Mouse (Mus musculus) hindbrain, embryonic 12.5 days (tissue): ENCODE data around the gene Prss8. TPM values are rescaled to one million over a fixed set of nuclear protein-coding genes. Genes with fewer than 3 reads are reported as not detected.

Source experiments
- ATAC-seq: fragments of 200-750 bp; cut with Nextera tagmentation; 2 replicates; pipeline ENCODE4 v1.8.0; 2017; ENCODE audit warnings: moderate TSS enrichment; ENCODE audit not compliant: low FRiP score
- H3K27ac ChIP-seq: fragments of 300-500 bp; sonication (generic); 2 replicates; pipeline ENCODE4 v1.5.1; 2016; ENCODE audit warnings: mild to moderate bottlenecking
- H3K27me3 ChIP-seq: fragments of 300-500 bp; sonication (generic); 2 replicates; pipeline ENCODE4 v1.6.1; 2016; ENCODE audit warnings: mild to moderate bottlenecking
- H3K36me3 ChIP-seq: fragments of 300-500 bp; sonication (generic); 2 replicates; pipeline ENCODE4 v1.6.1; 2016; ENCODE audit warnings: mild to moderate bottlenecking
- H3K4me1 ChIP-seq: fragments of 300-500 bp; sonication (generic); 2 replicates; pipeline ENCODE4 v1.6.1; 2016
- H3K4me2 ChIP-seq: fragments of 300-500 bp; sonication (generic); replicated peaks from 2 replicates; pipeline ENCODE4 v1.6.1; 2016; ENCODE audit warnings: mild to moderate bottlenecking
- H3K4me3 ChIP-seq: fragments of 300-500 bp; sonication (generic); 2 replicates; pipeline ENCODE4 v1.5.1; 2016; ENCODE audit warnings: mild to moderate bottlenecking
- H3K9ac ChIP-seq: fragments of 300-500 bp; sonication (generic); 2 replicates; pipeline ENCODE4 v1.6.1; 2016; ENCODE audit warnings: mild to moderate bottlenecking, moderate library complexity
- H3K9me3 ChIP-seq: fragments of 300-500 bp; sonication (generic); replicated peaks from 2 replicates; pipeline ENCODE4 v1.6.1; 2016; ENCODE audit warnings: mild to moderate bottlenecking
- WGBS: fragments of 180-500 bp; shearing (Covaris S2); methylation state at CpG from one replicate; pipeline ENCODE4 v1.1.7; 2016; 5-methylcytosine and 5-hydroxymethylcytosine counted together
- polyA plus RNA-seq: library from polyadenylated mRNA; unstranded; fragments of >200 nt; fragmentation: Nextera tagmentation; extraction: Ambion mirVana; gene quantifications from 2 replicates; pipeline ENCODE4 v1.2.1, GENCODE M21; 2016

Prss8 gene
- polyA plus RNA-seq, 1 experiment from 2014 or later: 7.3 TPM

DNA sequence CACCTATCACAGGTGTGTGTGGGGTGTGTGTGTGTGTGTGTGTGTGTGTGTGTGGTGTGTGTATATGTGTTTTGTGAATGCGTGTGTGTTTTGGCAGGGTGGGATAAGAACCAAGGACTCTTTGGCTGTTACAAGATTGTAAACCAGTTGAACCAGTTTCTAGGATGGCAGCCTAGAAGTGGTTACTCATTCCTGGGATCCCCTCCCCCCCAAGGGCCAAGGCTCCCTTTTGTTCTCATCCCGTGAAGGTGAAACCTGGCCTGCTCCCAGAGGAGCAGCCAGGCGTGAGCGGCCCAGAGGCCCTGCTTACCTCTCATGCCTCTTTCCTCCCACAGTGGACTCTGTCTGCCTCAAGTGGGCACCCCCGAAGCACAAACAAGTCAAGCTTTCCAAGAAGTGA lies 4.7 kb downstream of the Prss8 start:
- Histone ChIP-seq H3K9me3 (no peaks in the 10 kb centered on the region), H3K4me2 (no peak overlapping the region), H3K9ac (no peak overlapping the region), H3K4me1 (0 out of 2 replicates have a peak, but pooled peaks cover 4% of the 10 kb centered on the region), H3K4me3 (no peak overlapping the region), H3K27ac (no peak overlapping the region), H3K36me3 (peaks cover 53% of the 10 kb centered on the region), H3K27me3 (peaks cover 29% of the 10 kb centered on the region)
- ATAC-seq: no peak
- whole genome bisulfite sequencing: 67% methylated on average over 5 of the region's 5 CpGs

- Histone ChIP-seq H3K4me3 (no peak overlapping the region), H3K36me3 (peaks cover 55% of the 10 kb centered on the region), H3K27me3 (peaks cover 14% of the 10 kb centered on the region), H3K27ac (no peak overlapping the region), H3K4me2 (no peak overlapping the region), H3K9ac (no peak overlapping the region), H3K4me1 (no peaks in the 10 kb centered on the region), H3K9me3 (no peaks in the 10 kb centered on the region)
- ATAC-seq: no peak
- 93% methylated on average over 5 of the region's 5 CpGs for WGBS
Measured at GRCm38 (mm10) chr7:127923714-127924113, 6.2 kb downstream of the Prss8 start.

- no peak overlapping the region for H3K4me3 ChIP-seq
- no peaks in the 10 kb centered on the region for H3K9me3 ChIP-seq
- peaks cover 60% of the 10 kb centered on the region for H3K36me3 ChIP-seq
- no peak for ATAC-seq
- H3K27me3 ChIP-seq: peaks cover 3% of the 10 kb centered on the region; the same call in 1 of the 2 replicates
- no peaks in the 10 kb centered on the region for H3K4me1 ChIP-seq
- H3K4me2 ChIP-seq: no peak overlapping the region
- 82% methylated on average over 6 of the region's 6 CpGs for WGBS
- H3K27ac ChIP-seq: no peak overlapping the region
- no peak overlapping the region for H3K9ac ChIP-seq
Measured at GRCm38 (mm10) chr7:127922451-127923275, 7.2 kb downstream of the Prss8 start.

DNA sequence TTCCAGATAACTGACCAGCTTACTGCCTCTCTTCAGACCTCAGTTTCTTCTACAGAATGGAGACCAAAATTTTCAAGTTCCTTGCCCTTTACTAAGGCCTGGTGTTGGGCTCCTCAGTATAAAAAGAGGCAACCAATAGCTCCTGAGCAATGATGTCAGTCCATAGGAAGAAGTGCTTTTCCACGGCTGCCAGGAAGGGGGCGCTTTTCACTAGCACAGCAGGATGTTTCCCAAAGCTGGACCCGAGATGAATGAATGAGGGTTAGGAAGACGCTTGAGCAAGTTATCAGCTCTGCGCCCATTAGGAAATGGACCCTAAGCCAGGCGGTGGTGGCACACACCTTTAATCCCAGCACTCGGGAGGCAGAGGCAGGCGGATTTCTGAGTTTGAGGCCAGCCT lies 8.4 kb downstream of the Prss8 start:
- Histone ChIP-seq H3K9ac (no peak overlapping the region), H3K27me3 (no peaks in the 10 kb centered on the region), H3K27ac (no peak overlapping the region), H3K4me1 (no peaks in the 10 kb centered on the region), H3K4me2 (no peak overlapping the region), H3K4me3 (no peak overlapping the region), H3K9me3 (no peaks in the 10 kb centered on the region), H3K36me3 (peaks cover 67% of the 10 kb centered on the region)
- ATAC-seq: no peak
- WGBS: 72% methylated on average over 8 of the region's 8 CpGs

- Histone ChIP-seq H3K36me3 (peaks cover 58% of the 10 kb centered on the region), H3K27me3 (no peaks in the 10 kb centered on the region), H3K4me1 (no peaks in the 10 kb centered on the region), H3K4me2 (no peak overlapping the region), H3K9ac (no peak overlapping the region), H3K27ac (no peak overlapping the region), H3K4me3 (no peak overlapping the region), H3K9me3 (no peaks in the 10 kb centered on the region)
- 82% methylated on average over 7 of the region's 7 CpGs for WGBS
- no peak for ATAC-seq
Measured at GRCm38 (mm10) chr7:127919290-127919689, 10.6 kb downstream of the Prss8 start.

- no peak overlapping the region for H3K4me2 ChIP-seq
- H3K36me3 ChIP-seq: peaks cover 50% of the 10 kb centered on the region
- H3K9ac ChIP-seq: no peak overlapping the region
- H3K4me3 ChIP-seq: no peak overlapping the region
- no peak overlapping the region for H3K27ac ChIP-seq
- 57% methylated on average over 3 of the region's 3 CpGs for WGBS
- peaks cover 1% of the 10 kb centered on the region for H3K4me1 ChIP-seq
- no peaks in the 10 kb centered on the region for H3K27me3 ChIP-seq
- H3K9me3 ChIP-seq: no peaks in the 10 kb centered on the region
- ATAC-seq: no peak
Measured at GRCm38 (mm10) chr7:127918203-127918602, 11.7 kb downstream of the Prss8 start.

GRCm38 (mm10) chr7:127915293-127915692 lies 14.6 kb downstream of the Prss8 start:
- ATAC-seq: no peak
- Histone ChIP-seq H3K9ac (no peak overlapping the region), H3K4me3 (no peak overlapping the region), H3K27me3 (no peaks in the 10 kb centered on the region), H3K4me2 (no peak overlapping the region), H3K9me3 (no peaks in the 10 kb centered on the region), H3K36me3 (peaks cover 29% of the 10 kb centered on the region), H3K27ac (no peak overlapping the region), H3K4me1 (peaks cover 9% of the 10 kb centered on the region)
- 95% methylated on average over 12 of the region's 12 CpGs for WGBS

- Histone ChIP-seq H3K27ac (no peak overlapping the region; the same call in 1 of the 2 replicates), H3K9ac (peak overlapping the region; percentile 86), H3K4me2 (peak overlapping the region; percentile 63), H3K27me3 (no peaks in the 10 kb centered on the region), H3K4me1 (peaks cover 9% of the 10 kb centered on the region), H3K4me3 (peak overlapping the region; percentile 98), H3K36me3 (peaks cover 39% of the 10 kb centered on the region), H3K9me3 (no peaks in the 10 kb centered on the region)
- ATAC-seq: no peak
- WGBS: 26% methylated on average over 4 of the region's 4 CpGs
Measured at GRCm38 (mm10) chr7:127912938-127913337, 17.0 kb downstream of the Prss8 start.

- 1% methylated on average over 40 of the region's 40 CpGs for WGBS
- peak within 1 kb of the TSS; percentile 81 for H3K27ac ChIP-seq
- ATAC-seq: peak; percentile 95
Measured at GRCm38 (mm10) chr7:127912190-127912871, 17.6 kb downstream of the Prss8 start, which contains the start of gene Kat8. TSS of gene Kat8 (plus strand) at chr7:127912516.

GRCm38 (mm10) chr7:127908656-127909055 lies 21.2 kb downstream of the Prss8 start:
- Histone ChIP-seq H3K4me2 (no peak overlapping the region), H3K27ac (no peak overlapping the region), H3K9ac (no peak overlapping the region), H3K36me3 (peaks cover 42% of the 10 kb centered on the region), H3K4me1 (peaks cover 19% of the 10 kb centered on the region), H3K4me3 (no peak overlapping the region), H3K9me3 (no peaks in the 10 kb centered on the region), H3K27me3 (no peaks in the 10 kb centered on the region)
- ATAC-seq: no peak
- 94% methylated on average over 4 of the region's 4 CpGs for WGBS

More at GRCm38 (mm10) chr7:127912190-127912871, 17.6 kb downstream of the Prss8 start, which contains the start of gene Kat8:
- Histone ChIP-seq H3K9ac (peak within 1 kb of the TSS; percentile 86), H3K4me1 (peaks cover 9% of the 10 kb centered on the region), H3K4me3 (peak within 1 kb of the TSS; percentile 98), H3K9me3 (no peaks in the 10 kb centered on the region), H3K27me3 (no peaks in the 10 kb centered on the region), H3K36me3 (peaks cover 41% of the 10 kb centered on the region), H3K4me2 (peak within 1 kb of the TSS; percentile 63)

- no peak overlapping the region for H3K4me2 ChIP-seq
- H3K27me3 ChIP-seq: no peaks in the 10 kb centered on the region
- ATAC-seq: no peak
- no peak overlapping the region for H3K27ac ChIP-seq
- peaks cover 42% of the 10 kb centered on the region for H3K36me3 ChIP-seq
- peaks cover 15% of the 10 kb centered on the region for H3K4me1 ChIP-seq
- H3K9ac ChIP-seq: no peak overlapping the region
- 95% methylated on average over 12 of the region's 12 CpGs for WGBS
- no peak overlapping the region for H3K4me3 ChIP-seq
- H3K9me3 ChIP-seq: no peaks in the 10 kb centered on the region
Measured at GRCm38 (mm10) chr7:127907939-127908338, 22.0 kb downstream of the Prss8 start.

- Histone ChIP-seq H3K9ac (peak within 1 kb of the TSS; percentile 80), H3K27ac (peak within 1 kb of the TSS; percentile 70), H3K4me1 (peaks cover 10% of the 10 kb centered on the region), H3K36me3 (peaks cover 38% of the 10 kb centered on the region), H3K27me3 (no peaks in the 10 kb centered on the region), H3K4me3 (peak within 1 kb of the TSS; percentile 56), H3K9me3 (no peaks in the 10 kb centered on the region), H3K4me2 (peak within 1 kb of the TSS; percentile 84)
- 9% methylated on average over 38 of the region's 38 CpGs for WGBS
- peak; percentile 91 for ATAC-seq
Measured at GRCm38 (mm10) chr7:127903971-127904796, 25.7 kb downstream of the Prss8 start, which contains the start of gene Bckdk. TSS of gene Bckdk (plus strand) at chr7:127904082.
